Mouse (Mus musculus) c-Kit-positive CD71-positive TER-119-negative erythroid progenitor cells, embryonic 14.5 days (primary cell): ENCODE data around the gene Rpgrip1l.

Experiments
- DNase-seq: peaks from one replicate; pipeline ENCODE4 v3.0.0-alpha.2; 2013; ENCODE audit warnings: low read depth

Gene Rpgrip1l

DNA sequence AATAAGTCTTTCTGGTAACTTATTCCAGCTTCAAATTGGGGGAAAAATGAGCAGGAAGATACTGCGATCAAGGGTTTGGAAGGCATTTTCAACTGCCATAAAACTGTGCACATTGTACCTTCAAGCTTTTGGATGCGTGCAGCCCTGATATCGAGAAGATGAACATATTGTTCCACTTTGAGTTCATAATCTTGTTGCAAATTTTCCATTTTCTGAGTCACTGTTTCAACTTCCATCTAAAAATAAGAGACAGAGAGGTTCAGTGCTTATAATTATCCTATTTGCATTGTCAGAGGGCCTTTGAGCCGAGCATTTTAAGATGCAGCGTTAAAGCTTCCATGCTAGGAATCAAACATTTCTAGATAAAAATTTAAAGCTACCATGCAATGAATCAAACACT, 39.6 kb downstream of the Rpgrip1l start:
- DNase-seq: no peak

DNA sequence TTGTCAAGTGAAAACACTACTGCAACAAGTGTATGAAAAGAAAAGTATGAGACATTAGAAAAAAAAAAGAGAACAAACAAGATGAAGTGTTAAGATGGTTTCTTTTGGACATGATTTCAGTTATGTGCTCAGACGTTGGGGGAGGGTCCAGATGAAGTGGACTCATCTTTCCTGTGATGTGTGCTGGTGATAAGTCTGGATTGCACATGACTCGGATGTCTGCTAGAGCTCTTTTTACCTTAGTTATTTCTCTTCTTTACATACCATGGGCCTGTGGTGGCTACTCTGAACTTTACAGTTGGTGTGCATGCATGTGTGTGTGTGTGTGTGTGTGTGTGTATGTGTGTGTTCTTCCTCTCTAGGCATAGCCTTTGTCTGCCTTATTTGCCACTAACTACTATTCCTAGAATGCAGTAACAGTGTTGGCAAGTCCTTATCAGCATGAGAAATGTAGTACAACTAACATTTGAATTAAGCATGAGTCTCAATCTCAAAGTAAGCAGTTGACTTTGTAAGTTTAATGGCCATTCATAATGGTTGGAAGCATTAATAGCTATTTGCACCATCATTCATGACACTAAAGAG, 43.6 kb downstream of the Rpgrip1l start:
- no peak for DNase-seq

DNA sequence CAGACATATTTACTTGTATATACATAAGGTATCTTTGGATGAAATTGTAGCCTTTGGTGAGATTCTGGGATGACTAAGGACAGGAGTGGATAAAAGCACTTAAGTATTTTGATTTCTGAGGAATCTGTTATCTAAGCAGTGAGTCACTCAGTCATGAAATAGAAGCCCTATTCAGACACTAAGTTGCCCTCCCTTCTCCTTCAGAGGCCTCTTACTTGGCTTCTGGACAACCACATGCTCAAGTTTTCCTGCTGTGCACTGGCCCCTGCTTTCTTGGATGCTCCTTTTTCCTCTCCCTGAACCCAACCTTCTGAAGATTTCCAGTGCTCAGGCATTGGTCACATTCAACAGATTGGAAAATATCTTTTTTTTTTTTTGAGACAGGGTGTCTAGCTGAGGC, 48.5 kb downstream of the Rpgrip1l start:
- DNase-seq: no peak

DNA sequence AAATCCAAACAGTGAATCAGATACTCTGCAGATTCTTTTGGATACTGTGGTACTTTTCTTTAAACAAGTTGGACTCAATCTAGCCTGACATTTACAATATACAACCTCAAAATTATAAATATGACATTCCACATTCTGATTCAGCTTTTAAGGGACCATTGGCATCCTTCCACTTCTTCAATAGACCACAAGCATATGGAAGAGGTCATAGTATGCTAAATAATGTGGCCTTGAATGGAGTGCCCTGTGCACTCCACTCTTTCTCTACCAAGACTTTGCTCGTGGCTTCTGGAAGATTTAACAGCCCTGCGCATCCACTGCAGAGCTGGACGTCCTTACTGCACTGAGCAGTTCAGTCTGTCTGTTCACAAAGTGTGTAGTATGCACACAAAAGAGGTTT, 49.1 kb downstream of the Rpgrip1l start:
- DNase-seq: no peak

DNA sequence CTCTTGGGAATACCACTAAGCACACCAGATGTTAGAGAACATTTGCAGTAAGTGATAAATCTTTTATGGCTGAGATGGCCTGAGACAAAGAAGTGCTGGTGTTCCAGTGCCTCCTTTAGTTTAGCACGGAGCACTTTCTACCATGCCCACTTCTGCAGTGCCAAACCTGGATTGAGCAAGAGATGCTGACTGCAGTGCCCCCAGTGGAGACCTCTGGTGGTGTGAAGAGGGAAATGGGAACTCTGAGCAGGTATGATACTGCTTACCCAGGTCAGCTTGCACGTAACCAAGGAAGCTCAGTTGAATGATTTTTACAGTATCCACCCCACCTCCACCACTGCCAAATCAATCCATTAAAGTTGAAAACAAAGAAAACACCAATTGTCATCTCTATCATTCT, 51.5 kb downstream of the Rpgrip1l start:
- DNase-seq: no peak

DNA sequence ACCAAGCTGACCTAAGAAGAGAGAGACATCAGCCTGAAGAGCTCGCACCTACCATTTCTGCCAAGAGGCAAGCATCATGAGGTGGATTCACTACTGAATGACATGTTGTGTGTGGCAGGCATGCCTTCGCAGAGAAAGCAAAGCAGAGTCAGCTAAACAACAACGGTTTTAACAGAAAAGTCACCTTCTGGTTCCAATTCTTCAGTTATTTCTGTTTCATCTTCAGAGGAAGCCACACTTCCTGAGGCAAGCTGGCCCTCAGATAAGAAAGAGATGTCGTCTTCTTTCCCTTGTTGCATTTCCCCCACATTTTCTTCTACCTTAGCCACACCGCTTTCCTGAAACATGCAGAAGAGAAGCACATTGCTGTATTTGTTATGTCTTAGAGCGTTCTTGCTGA, 62.1 kb downstream of the Rpgrip1l start:
- DNase-seq: no peak

DNA sequence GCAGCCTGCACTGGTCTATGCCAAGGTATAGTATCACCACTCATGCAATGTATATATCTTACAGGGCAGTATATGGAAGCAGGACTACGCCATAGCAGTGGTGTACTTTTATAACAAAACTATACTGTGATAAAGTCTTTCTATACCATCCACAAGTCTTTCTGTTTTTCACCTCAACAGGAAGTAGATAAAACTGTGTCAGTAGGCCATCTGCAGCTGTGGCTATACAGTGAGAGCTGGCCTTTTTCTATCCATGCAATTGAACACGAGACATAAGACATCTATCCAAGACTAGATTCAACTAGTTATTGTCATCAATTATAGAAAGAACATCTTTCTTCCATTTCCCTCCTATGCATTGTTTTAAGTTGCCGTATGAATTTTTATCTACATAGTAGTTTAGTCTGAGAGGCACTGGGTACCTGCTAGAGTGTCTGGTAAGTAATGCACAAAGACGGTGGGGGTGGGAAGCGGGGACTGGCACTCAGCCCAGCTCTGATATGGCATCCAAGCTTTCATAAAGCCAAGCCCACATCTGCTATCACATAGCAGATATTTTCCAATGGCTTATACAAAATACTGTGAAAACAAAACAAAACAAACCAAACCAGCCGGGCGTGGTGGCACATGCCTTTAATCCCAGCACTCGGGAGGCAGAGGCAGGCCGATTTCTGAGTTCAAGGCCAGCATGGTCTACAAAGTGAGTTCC, 63.1 kb downstream of the Rpgrip1l start:
- no peak for DNase-seq

DNA sequence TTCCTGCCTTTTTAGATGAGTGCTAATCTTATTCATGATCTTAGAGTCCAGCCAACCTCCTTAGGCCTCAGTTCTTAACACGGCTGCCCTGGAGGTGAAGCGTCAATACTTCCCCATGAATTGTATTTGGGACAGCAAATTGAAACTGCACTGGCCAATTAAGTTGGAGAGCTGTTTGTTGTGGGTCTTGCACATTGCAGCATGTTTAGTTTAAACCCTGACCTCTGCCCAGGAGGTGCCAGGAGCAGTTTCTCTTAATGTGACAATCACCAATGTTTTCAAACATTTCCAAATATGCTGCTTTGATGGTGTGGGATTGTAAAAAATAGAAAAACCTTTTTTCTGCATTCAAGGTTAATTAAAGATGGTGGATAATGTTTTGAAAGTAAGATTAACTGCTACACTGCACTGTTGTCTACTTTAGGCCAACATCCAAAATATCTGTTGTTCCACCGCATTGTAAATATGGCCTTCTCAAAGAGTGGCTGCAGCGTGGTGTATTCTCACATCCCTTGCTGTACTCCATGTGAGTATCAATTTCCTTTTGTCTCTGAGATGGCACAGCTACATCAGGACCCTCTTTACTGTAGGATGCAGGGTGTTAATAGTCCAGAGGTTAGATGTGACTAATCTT, 67.1 kb downstream of the Rpgrip1l start:
- no peak for DNase-seq

DNA sequence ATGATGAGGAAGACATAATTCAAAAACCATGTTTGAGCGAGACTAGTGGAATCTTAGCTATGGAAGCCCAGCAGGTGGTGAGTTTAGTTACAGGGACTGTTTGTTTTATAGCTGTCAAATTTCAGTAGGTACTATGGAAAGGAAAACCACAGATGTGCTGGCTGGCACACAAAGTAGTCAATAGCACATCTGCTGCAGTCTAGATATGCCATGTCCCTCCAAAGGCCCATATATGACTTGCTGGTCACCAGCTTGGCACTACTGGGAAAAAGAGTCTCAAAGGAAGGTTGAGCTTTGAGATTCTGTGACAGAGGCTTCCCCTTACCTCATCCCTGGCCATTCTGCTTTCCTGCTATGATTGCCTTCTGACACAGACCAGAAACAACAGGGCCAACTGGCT, 70.3 kb downstream of the Rpgrip1l start:
- no peak for DNase-seq

DNA sequence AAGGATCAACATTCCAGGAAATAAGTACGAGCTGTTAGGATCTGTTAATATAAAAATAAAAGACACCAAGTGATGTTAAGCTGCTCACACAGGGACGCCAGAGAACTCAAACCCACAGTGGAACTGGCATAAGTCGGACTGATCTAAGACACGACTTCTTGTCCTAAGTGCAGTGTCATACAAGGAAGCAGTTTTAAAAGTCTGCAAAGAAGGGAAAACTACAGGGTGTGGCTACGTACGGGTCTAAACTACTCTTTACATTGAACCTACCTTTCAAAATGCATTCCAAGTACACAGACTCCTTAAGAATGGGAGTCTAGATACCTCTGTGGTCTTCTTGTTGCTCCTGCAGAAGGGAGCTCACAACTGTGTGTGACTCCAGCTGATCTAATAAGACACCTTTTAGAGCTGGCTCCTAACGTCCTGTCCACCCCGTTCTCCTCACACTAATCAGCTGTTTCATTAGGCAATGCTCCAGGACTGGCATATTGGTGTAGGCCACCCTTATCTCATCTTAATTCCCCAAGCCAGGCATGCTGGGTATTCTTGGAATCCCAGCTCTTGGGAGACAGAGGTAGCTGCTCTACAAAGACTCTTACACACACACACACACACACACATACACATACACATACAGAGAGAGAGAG, 71.1 kb downstream of the Rpgrip1l start:
- no peak for DNase-seq

DNA sequence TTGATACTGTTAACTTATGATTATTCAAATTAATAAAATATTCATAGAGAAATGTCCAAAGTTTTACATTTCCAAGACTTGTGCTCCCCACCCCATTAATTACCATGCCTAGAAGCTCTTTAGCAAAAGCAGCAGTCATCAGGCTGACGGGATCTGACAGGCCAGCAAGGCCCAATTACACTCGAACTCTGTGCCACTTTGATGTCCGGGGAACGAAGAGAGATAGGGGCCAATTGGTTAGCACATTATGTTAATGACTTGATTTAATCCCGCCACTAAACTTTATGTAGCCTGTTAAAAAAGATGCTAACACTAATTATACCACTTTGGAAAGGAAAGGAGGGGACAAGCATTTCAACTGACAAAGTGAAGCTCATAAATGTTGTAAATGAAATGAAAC, 71.7 kb downstream of the Rpgrip1l start:
- no peak for DNase-seq

DNA sequence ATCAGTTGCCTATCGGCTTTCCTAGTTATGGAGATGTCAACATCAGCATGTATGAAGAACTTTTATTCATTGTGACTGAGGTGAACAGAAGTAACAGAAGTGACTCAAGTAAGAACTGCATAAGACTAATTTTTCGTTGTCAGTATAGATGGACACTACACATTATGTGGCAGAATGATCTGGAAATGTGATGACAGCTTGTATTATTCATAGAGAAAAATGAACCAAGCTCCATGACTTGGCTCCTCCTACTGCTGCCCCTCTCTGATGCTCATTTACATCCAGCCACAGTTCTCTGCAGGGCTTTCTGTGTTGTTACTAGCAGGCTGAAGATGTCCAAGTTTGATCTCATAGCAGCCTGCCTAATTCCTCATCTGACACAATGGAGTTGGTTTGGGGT, 75.9 kb downstream of the Rpgrip1l start:
- no peak for DNase-seq

DNA sequence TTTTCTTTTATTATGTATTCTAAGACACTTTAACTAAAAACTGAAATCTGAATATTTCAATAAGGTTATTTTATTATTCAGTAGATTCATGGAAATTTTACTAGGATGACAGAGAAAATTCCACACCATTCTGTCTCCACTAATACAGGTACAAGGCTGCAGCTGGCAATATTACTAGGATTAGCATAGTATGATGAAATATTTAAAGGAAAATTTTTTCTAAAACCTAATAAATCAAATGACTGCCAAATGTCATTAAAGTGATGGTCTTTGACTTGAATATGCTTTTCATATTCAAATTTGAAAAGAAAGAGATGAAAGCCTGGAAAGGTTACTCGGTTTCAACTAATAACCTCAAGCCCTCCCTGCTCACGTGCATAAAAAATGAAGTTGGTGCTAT, 79.0 kb downstream of the Rpgrip1l start:
- DNase-seq: no peak

DNA sequence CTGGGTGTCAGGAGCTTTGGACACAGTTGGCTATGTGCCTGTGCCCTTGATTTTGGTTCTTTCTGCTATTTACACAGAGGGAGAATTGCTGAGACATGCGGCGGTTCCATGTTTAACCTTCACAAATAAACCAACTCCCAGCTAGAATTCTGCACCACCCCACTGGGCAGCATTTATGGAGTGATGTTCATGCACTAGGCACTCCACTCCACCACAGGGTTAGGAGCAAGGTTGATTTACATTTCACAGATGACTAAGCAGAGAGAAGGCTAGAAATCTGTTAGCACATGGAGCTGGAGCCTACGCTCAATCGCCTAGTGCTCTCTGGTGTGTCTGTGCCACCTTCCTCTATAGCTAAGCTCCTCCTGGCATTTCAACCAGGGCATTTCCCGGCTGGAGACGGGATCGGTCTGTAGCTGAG, 85.6 kb downstream of the Rpgrip1l start:
- no peak for DNase-seq

DNA sequence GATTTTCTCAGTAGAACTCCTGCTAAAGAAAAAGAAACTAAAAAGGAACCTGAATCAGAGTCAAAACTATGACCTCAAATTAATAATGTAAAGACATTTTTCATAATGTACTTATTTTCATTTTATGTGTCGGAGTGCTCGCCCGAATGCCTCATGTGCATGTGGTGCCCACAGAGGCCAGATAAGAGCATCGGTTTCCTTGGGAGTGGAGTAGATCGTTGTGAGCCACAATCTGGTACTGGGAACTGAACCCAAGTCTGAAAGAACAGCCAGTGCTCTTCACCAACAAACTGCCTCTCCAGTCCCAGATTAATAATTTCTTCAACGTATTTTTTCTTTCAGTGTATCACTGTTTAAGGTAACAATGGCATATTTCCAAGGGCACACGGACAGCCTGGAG, 88.8 kb downstream of the Rpgrip1l start:
- DNase-seq: no peak

DNA sequence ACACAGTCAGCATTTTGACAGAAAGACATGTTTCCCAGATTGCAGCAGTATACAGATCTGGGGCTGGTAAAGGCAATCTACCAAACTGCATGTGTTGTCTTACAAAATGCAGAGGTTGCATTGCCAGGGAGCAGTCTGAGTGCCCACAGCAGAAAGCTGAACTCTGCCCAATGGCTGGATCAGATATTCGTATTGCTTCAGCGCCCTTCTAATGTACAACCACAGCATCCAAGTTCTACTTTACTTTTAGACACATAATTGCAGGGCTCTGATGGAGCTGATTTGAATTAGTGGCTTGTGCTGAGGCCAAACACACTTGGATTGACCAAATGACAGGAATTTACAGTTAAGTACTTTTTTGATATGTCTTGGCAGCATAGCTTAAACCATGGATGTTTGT, 91.2 kb downstream of the Rpgrip1l start:
- no peak for DNase-seq

DNA sequence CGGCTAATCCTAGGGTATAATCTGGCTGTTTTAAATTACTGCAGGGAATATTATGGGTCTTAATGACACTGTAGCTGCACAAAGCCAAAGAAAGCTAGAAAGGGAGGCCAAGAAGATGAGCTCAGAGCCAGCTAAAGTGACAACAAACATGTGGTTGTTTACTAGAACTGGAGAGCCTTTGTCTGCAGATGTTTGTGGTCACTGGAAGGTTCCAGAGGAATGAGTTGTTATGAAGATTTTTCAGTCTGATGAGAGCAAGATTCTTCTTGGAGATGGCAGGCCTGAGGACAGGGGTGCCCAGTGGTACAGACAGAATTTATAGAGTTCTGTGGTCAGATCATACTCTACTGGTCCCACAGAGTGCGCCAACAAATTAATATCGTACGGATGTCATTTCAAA, 94.8 kb downstream of the Rpgrip1l start:
- no peak for DNase-seq

DNA sequence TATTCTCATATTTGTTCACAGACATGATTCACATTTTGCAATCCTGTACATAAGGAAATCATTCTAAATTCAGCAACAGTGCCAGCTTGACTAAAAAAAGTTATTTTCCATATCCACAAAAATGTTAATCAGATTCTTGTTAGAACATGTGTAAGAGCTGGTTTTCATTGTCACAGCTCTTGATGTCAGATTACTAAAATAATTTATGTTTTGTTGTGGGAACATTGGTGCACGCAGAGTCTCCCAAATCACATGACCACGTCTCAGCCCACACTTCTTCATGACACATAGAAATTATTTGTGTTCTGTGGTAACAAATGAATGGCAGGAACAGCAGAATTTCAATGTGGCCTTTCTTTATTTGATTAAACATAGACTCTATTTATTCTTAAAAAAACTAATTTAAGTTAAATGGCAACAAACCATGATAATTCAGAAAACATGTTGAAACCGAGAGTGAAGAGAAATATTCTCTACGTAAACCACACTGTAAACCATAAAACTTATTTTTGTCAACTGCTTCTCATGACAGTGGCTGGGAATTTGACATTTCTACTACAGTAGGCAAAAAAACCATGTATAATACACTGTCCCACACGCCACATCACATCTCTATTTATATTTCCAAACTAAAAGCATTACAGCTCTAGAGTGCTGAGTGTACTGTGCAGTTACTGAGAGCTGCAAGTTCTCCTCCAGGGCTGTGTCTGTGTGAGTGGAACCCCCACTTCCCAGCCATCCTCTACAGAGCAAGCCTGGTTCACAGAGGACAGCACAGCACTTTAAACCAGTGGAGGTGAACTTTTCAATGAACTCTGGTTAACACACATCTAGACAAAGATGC, 95.8 kb downstream of the Rpgrip1l start:
- DNase-seq: no peak

DNA sequence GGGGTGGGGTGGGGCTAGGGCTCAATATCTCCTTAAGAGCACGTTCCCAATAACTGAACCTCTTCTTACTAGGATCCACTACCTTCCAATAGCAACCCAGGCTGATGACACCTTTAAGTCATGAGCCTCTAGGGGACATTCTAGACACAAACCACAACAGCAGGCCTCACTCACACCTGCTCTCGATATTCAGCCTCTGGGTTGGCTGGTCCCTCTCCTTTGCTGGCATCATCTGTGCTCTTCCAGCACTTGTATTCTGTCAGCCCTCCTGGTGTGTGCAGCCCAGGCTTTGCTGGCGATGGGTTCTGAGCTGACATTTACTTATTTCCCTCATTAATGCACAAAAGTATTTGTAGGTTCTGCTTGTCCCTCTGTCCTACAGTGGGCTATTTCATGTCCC, 98.8 kb downstream of the Rpgrip1l start:
- no peak for DNase-seq

DNA sequence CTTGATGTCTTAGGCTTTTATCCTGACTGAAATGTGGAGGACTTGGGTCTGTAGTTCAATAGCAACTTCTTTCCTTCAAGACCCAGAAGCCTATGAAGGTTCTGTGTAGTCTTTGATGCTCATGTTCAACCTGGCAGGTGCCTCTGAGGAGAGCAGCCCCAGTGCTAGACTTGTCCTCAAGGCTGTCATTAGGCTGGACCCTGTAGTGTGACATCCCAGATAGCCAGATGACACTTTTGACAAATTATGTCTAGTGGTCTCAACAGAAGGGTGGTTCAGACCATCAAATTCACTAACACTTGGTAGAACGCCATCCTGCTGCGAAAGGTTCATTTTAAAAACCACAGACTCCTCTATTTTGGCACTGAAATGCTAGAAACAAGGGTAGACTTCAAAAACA, 100.1 kb downstream of the Rpgrip1l start:
- no peak for DNase-seq

DNA sequence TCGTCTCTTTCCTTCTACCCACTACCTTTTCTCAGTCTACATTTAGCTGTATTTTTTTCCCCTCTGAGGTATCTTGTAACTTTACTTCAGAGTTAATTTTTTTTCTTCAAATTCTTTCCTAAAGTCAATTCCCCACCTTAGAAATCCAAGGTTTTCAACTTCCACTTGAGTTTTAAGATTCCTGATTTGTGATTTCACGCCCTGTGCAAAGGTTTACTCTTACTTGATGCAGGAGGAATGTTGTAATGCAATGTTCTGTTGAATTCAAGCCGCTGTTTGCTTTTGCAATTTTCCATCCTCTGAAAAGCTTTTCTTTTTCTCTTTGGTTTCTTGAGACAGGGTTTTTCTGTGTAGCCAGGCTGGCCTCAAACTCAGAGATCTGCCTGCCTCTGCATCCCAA, 103.4 kb downstream of the Rpgrip1l start:
- DNase-seq: no peak

DNA sequence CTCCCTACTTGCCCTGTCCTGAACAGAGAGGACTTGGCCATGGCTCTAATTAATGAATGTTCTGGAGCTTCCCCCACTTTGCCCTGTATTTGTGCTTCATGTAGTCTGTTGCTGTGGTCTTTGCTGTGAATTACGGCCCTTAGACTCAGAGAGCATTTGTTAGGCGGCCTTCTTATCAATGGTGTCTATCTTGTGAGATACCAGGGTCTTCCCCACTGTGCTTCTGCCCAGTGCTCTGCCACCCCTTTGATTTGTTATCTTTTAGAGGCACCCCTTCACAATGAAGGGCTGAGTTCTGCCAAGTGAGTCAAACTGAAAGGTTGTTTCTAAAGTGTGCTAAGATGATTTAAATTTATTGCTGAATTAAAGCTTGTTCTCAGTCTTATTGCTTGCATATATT, 105.4 kb downstream of the Rpgrip1l start:
- DNase-seq: no peak
